Mouse (Mus musculus) thymus, adult 2 months (tissue): Measurements from ENCODE around the gene Sdccag8. TPM values are rescaled to one million over a fixed set of nuclear protein-coding genes. Genes with fewer than 3 reads are reported as not detected.

ENCODE experiments used
- DNase-seq: peaks from one replicate; pipeline ENCODE4 v3.0.0; 2021
- H3K27ac ChIP-seq: fragments of 200-500 bp; 2 replicates; pipeline ENCODE4 v1.5.1; 2012; ENCODE audit warnings: low read length, control low read depth; ENCODE audit not compliant: control insufficient read depth, insufficient read depth
- H3K27me3 ChIP-seq: fragments of 200-500 bp; 2 replicates; pipeline ENCODE4 v1.6.1; 2012; ENCODE audit warnings: mild to moderate bottlenecking, low read length, moderate library complexity, mixed read lengths; ENCODE audit not compliant: control insufficient read depth, insufficient read depth
- H3K36me3 ChIP-seq: fragments of 200-500 bp; 2 replicates; pipeline ENCODE4 v1.6.1; 2012; ENCODE audit warnings: mild to moderate bottlenecking, low read length, moderate library complexity; ENCODE audit not compliant: control insufficient read depth, insufficient read depth
- H3K4me1 ChIP-seq: fragments of 200-500 bp; replicated peaks from 2 replicates; pipeline ENCODE4 v1.6.1; 2012; ENCODE audit warnings: low read length; ENCODE audit not compliant: control insufficient read depth, insufficient read depth
- H3K4me3 ChIP-seq: fragments of 200-500 bp; 2 replicates; pipeline ENCODE4 v1.5.1; 2012; ENCODE audit warnings: mild to moderate bottlenecking, low read length, control low read depth, moderate library complexity; ENCODE audit not compliant: control insufficient read depth, insufficient read depth
- CTCF ChIP-seq: fragments of 200-500 bp; IDR thresholded peaks from 2 replicates; pipeline ENCODE4 v1.5.1; 2012; ENCODE audit warnings: mild to moderate bottlenecking, control low read depth, low read length, moderate library complexity, borderline replicate concordance; ENCODE audit not compliant: control insufficient read depth, poor library complexity, insufficient read depth; ENCODE audit errors: extremely low read depth
- POLR2A ChIP-seq: fragments of 200-500 bp; IDR thresholded peaks from 2 replicates; pipeline ENCODE4 v1.6.1; 2012; ENCODE audit warnings: mild to moderate bottlenecking, low read length, control low read depth, moderate library complexity; ENCODE audit not compliant: control insufficient read depth, poor library complexity, insufficient read depth; ENCODE audit errors: extremely low read depth
- WGBS: fragments of 180-500 bp; shearing (Covaris S2); methylation state at CpG from one replicate; pipeline ENCODE4 v1.1.7; 2018; 5-methylcytosine and 5-hydroxymethylcytosine counted together
- polyA plus RNA-seq: library from polyadenylated mRNA; depleted of rRNA; stranded (reverse); fragments of >200 nt; gene quantifications from 2 replicates; pipeline ENCODE4 v1.2.3, GENCODE M21; 2012

Gene Sdccag8
- polyA plus RNA-seq, 1 experiment = 6.2 TPM

- H3K36me3 ChIP-seq = no peaks in the 10 kb centered on the region
- no peaks in the 10 kb centered on the region for H3K27me3 ChIP-seq
- peaks cover 46% of the 10 kb centered on the region for H3K4me1 ChIP-seq
- no peak overlapping the region for H3K4me3 ChIP-seq
- 92% methylated on average over 6 of the region's 6 CpGs for WGBS
- no peak for DNase-seq
- no peak overlapping the region for H3K27ac ChIP-seq
- TF ChIP-seq CTCF = no peak
- TF ChIP-seq POLR2A = no peak
Observed at GRCm38 (mm10) chr1:176997254-176997653, 182.8 kb downstream of the Sdccag8 start.

GRCm38 (mm10) chr1:176997711-176998689 is 183.5 kb downstream of the Sdccag8 start:
- no peak for TF ChIP-seq CTCF
- TF ChIP-seq POLR2A = no peak

GRCm38 (mm10) chr1:176999011-176999410 is 184.6 kb downstream of the Sdccag8 start:
- no peak overlapping the region for H3K4me3 ChIP-seq
- 87% methylated on average over 6 of the region's 6 CpGs for WGBS
- H3K36me3 ChIP-seq = no peaks in the 10 kb centered on the region
- H3K4me1 ChIP-seq = peaks cover 33% of the 10 kb centered on the region
- H3K27me3 ChIP-seq = no peaks in the 10 kb centered on the region
- no peak for DNase-seq
- H3K27ac ChIP-seq = no peak overlapping the region
- TF ChIP-seq POLR2A (no peak), CTCF (no peak)

More at GRCm38 (mm10) chr1:176997711-176998689, 183.5 kb downstream of the Sdccag8 start:
- no peak for DNase-seq
- H3K27ac ChIP-seq = no peak overlapping the region
- 93% methylated on average over 33 of the region's 33 CpGs for WGBS
- no peaks in the 10 kb centered on the region for H3K27me3 ChIP-seq
- no peaks in the 10 kb centered on the region for H3K36me3 ChIP-seq
- H3K4me1 ChIP-seq = peaks cover 42% of the 10 kb centered on the region
- no peak overlapping the region for H3K4me3 ChIP-seq

GRCm38 (mm10) chr1:177002951-177003350 is 188.5 kb downstream of the Sdccag8 start:
- Histone ChIP-seq H3K27ac (no peak overlapping the region), H3K4me3 (no peak overlapping the region), H3K36me3 (no peaks in the 10 kb centered on the region), H3K4me1 (peaks cover 14% of the 10 kb centered on the region), H3K27me3 (no peaks in the 10 kb centered on the region)
- DNase-seq = no peak
- WGBS = 96% methylated on average over 6 of the region's 6 CpGs
- no peak for TF ChIP-seq CTCF
- no peak for TF ChIP-seq POLR2A

- no peak for TF ChIP-seq POLR2A
- no peak for TF ChIP-seq CTCF
- H3K27ac ChIP-seq = no peak overlapping the region
- no peak overlapping the region for H3K4me3 ChIP-seq
- peaks cover 17% of the 10 kb centered on the region for H3K4me1 ChIP-seq
- no peak for DNase-seq
- whole genome bisulfite sequencing = 96% methylated on average over 4 of the region's 4 CpGs
- H3K27me3 ChIP-seq = no peaks in the 10 kb centered on the region
- no peaks in the 10 kb centered on the region for H3K36me3 ChIP-seq
Observed at GRCm38 (mm10) chr1:177004041-177004741, 189.7 kb downstream of the Sdccag8 start.

GRCm38 (mm10) chr1:177007405-177007804 is 192.9 kb downstream of the Sdccag8 start:
- Histone ChIP-seq H3K27me3 (no peaks in the 10 kb centered on the region), H3K27ac (no peak overlapping the region), H3K4me1 (peaks cover 9% of the 10 kb centered on the region; the same call in 1 of the 2 replicates), H3K4me3 (no peak overlapping the region), H3K36me3 (no peaks in the 10 kb centered on the region)
- 92% methylated on average over 3 of the region's 3 CpGs for WGBS
- no peak for DNase-seq
- TF ChIP-seq CTCF (no peak), POLR2A (no peak)
